Mouse (Mus musculus) heart, embryonic 11.5 days (tissue): ENCODE data around the gene Sel1l. TPM values are rescaled to one million over a fixed set of nuclear protein-coding genes. Genes with fewer than 3 reads are reported as not detected.

Experiments
- ATAC-seq: fragments of 200-750 bp; cut with Nextera tagmentation; replicated peaks from 2 replicates; pipeline ENCODE4 v1.8.0; 2017; ENCODE audit warnings: moderate library complexity; ENCODE audit not compliant: insufficient number of reproducible peaks, low FRiP score, low TSS enrichment
- H3K27ac ChIP-seq: fragments of 300-500 bp; sonication (generic); 2 replicates; pipeline ENCODE4 v1.5.1; 2014; ENCODE audit warnings: mild to moderate bottlenecking, low read depth, low read length
- H3K27me3 ChIP-seq: fragments of 300-500 bp; sonication (generic); 2 replicates; pipeline ENCODE4 v1.6.1; 2014; ENCODE audit warnings: mild to moderate bottlenecking, low read length, mixed read lengths; ENCODE audit not compliant: control insufficient read depth, insufficient read depth
- H3K36me3 ChIP-seq: fragments of 300-500 bp; sonication (generic); 2 replicates; pipeline ENCODE4 v1.6.1; 2014; ENCODE audit warnings: mild to moderate bottlenecking, low read length, moderate library complexity, mixed read lengths; ENCODE audit not compliant: control insufficient read depth, insufficient read depth
- H3K4me1 ChIP-seq: fragments of 300-500 bp; sonication (generic); 2 replicates; pipeline ENCODE4 v1.6.1; 2014; ENCODE audit warnings: low read length; ENCODE audit not compliant: control insufficient read depth, insufficient read depth
- H3K4me2 ChIP-seq: fragments of 300-500 bp; sonication (generic); 2 replicates; pipeline ENCODE4 v1.6.1; 2014; ENCODE audit warnings: mild to moderate bottlenecking, moderate library complexity
- H3K4me3 ChIP-seq: fragments of 300-500 bp; sonication (generic); 2 replicates; pipeline ENCODE4 v1.5.1; 2014; ENCODE audit warnings: low read depth, low read length
- H3K9ac ChIP-seq: fragments of 300-500 bp; sonication (generic); 2 replicates; pipeline ENCODE4 v1.6.1; 2014; ENCODE audit warnings: mild to moderate bottlenecking, low read depth, low read length, moderate library complexity
- H3K9me3 ChIP-seq: fragments of 300-500 bp; sonication (generic); replicated peaks from 2 replicates; pipeline ENCODE4 v1.6.1; 2016; ENCODE audit warnings: low read length; ENCODE audit not compliant: control insufficient read depth
- WGBS: fragments of 180-500 bp; shearing (Covaris S2); extraction: QIAGEN DNeasy Blood & Tissue Kit; methylation state at CpG from one replicate; pipeline ENCODE4 v1.1.7; 2014; ENCODE audit not compliant: insufficient replicate concordance; 5-methylcytosine and 5-hydroxymethylcytosine counted together
- polyA plus RNA-seq: library from polyadenylated mRNA; unstranded; fragments of >200 nt; fragmentation: Nextera tagmentation; extraction: Ambion mirVana; gene quantifications from 2 replicates; pipeline ENCODE4 v1.2.1, GENCODE M21; 2014

The Sel1l gene
- polyA plus RNA-seq, 1 experiment from 2014 or later = 60.8 TPM

GRCm38 (mm10) chr12:91837401-91838065 lies 11.4 kb downstream of the Sel1l start:
- Histone ChIP-seq H3K4me1 (no peaks in the 10 kb centered on the region), H3K4me3 (no peak overlapping the region), H3K4me2 (no peak overlapping the region), H3K36me3 (peaks cover 19% of the 10 kb centered on the region), H3K27ac (no peak overlapping the region), H3K9ac (no peak overlapping the region), H3K9me3 (no peaks in the 10 kb centered on the region), H3K27me3 (no peaks in the 10 kb centered on the region)
- WGBS = 74% methylated on average over 7 of the region's 7 CpGs
- ATAC-seq = no peak

GRCm38 (mm10) chr12:91833939-91834333 lies 15.0 kb downstream of the Sel1l start:
- Histone ChIP-seq H3K27ac (no peak overlapping the region), H3K4me1 (no peaks in the 10 kb centered on the region), H3K9me3 (no peaks in the 10 kb centered on the region), H3K4me2 (no peak overlapping the region), H3K4me3 (no peak overlapping the region), H3K36me3 (0 out of 2 replicates have a peak, but pooled peaks cover 11% of the 10 kb centered on the region), H3K27me3 (no peaks in the 10 kb centered on the region), H3K9ac (no peak overlapping the region)
- no peak for ATAC-seq
- 82% methylated on average over 5 of the region's 5 CpGs for WGBS

- no peak for ATAC-seq
- Histone ChIP-seq H3K4me3 (no peak overlapping the region), H3K36me3 (0 out of 2 replicates have a peak, but pooled peaks cover 9% of the 10 kb centered on the region), H3K9me3 (no peaks in the 10 kb centered on the region), H3K9ac (no peak overlapping the region), H3K4me1 (no peaks in the 10 kb centered on the region), H3K4me2 (no peak overlapping the region), H3K27ac (no peak overlapping the region), H3K27me3 (no peaks in the 10 kb centered on the region)
- WGBS = 85% methylated on average over 3 of the region's 3 CpGs
Measured at GRCm38 (mm10) chr12:91833237-91833938, 15.6 kb downstream of the Sel1l start.

GRCm38 (mm10) chr12:91831410-91831809 lies 17.5 kb downstream of the Sel1l start:
- Histone ChIP-seq H3K27ac (no peak overlapping the region), H3K36me3 (0 out of 2 replicates have a peak, but pooled peaks cover 11% of the 10 kb centered on the region), H3K4me1 (no peaks in the 10 kb centered on the region), H3K4me2 (no peak overlapping the region), H3K9ac (no peak overlapping the region), H3K9me3 (no peaks in the 10 kb centered on the region), H3K4me3 (no peak overlapping the region), H3K27me3 (no peaks in the 10 kb centered on the region)
- ATAC-seq = no peak
- 92% methylated on average over 7 of the region's 7 CpGs for WGBS

- Histone ChIP-seq H3K27ac (no peak overlapping the region), H3K4me2 (no peak overlapping the region), H3K4me3 (no peak overlapping the region), H3K9ac (no peak overlapping the region), H3K4me1 (no peaks in the 10 kb centered on the region), H3K27me3 (no peaks in the 10 kb centered on the region), H3K9me3 (no peaks in the 10 kb centered on the region), H3K36me3 (peaks cover 21% of the 10 kb centered on the region)
- WGBS = 87% methylated on average over 12 of the region's 12 CpGs
- no peak for ATAC-seq
Measured at GRCm38 (mm10) chr12:91820461-91820860, 28.5 kb downstream of the Sel1l start.

GRCm38 (mm10) chr12:91818726-91819125 lies 30.2 kb downstream of the Sel1l start:
- ATAC-seq = no peak
- no peak overlapping the region for H3K9ac ChIP-seq
- H3K27me3 ChIP-seq = no peaks in the 10 kb centered on the region
- peaks cover 18% of the 10 kb centered on the region for H3K36me3 ChIP-seq
- H3K4me2 ChIP-seq = no peak overlapping the region
- WGBS = 92% methylated on average over 4 of the region's 4 CpGs
- H3K4me3 ChIP-seq = no peak overlapping the region
- H3K4me1 ChIP-seq = no peaks in the 10 kb centered on the region
- no peak overlapping the region for H3K27ac ChIP-seq
- H3K9me3 ChIP-seq = no peaks in the 10 kb centered on the region

GRCm38 (mm10) chr12:91815990-91816389 lies 33.0 kb downstream of the Sel1l start:
- no peaks in the 10 kb centered on the region for H3K4me1 ChIP-seq
- H3K4me3 ChIP-seq = no peak overlapping the region
- peaks cover 13% of the 10 kb centered on the region for H3K36me3 ChIP-seq
- H3K9ac ChIP-seq = no peak overlapping the region
- ATAC-seq = no peak; the same call in 1 of the 2 replicates
- H3K9me3 ChIP-seq = no peaks in the 10 kb centered on the region
- WGBS = 31% methylated on average over 10 of the region's 10 CpGs
- H3K27ac ChIP-seq = no peak overlapping the region
- H3K27me3 ChIP-seq = no peaks in the 10 kb centered on the region
- no peak overlapping the region for H3K4me2 ChIP-seq

GRCm38 (mm10) chr12:91815552-91815951 lies 33.4 kb downstream of the Sel1l start:
- no peak overlapping the region for H3K4me3 ChIP-seq
- H3K27ac ChIP-seq = no peak overlapping the region
- no peaks in the 10 kb centered on the region for H3K27me3 ChIP-seq
- H3K4me2 ChIP-seq = no peak overlapping the region
- no peaks in the 10 kb centered on the region for H3K9me3 ChIP-seq
- H3K9ac ChIP-seq = no peak overlapping the region
- no peaks in the 10 kb centered on the region for H3K4me1 ChIP-seq
- ATAC-seq = no peak
- peaks cover 14% of the 10 kb centered on the region for H3K36me3 ChIP-seq
- WGBS = 95% methylated on average over 11 of the region's 11 CpGs
